Mouse (Mus musculus) E14TG2a.4 (cell line): ENCODE data around the gene Sco1.

Source experiments
- CTCF ChIP-seq: conservative IDR thresholded peaks from 2 replicates; pipeline ENCODE4 v1.5.1; 2014; ENCODE audit warnings: low read length
- NANOG ChIP-seq: IDR thresholded peaks from 2 replicates; pipeline ENCODE4 v1.6.1; 2014; ENCODE audit warnings: borderline replicate concordance, low read length, mixed read lengths
- POU5F1 ChIP-seq: IDR thresholded peaks from 2 replicates; pipeline ENCODE4 v1.6.1; 2014; ENCODE audit warnings: low read length, borderline replicate concordance

GRCm38 (mm10) chr11:67067741-67068140, 15.3 kb downstream of the Sco1 start:
- TF ChIP-seq CTCF (no peak), POU5F1 (no peak), NANOG (no peak)
